Mouse (Mus musculus) olfactory bulb, adult 2 months (tissue): ENCODE data around the gene Tex21. TPM values are rescaled to one million over a fixed set of nuclear protein-coding genes. Genes with fewer than 3 reads are reported as not detected.
A peak's percentile ranks its signal among the peaks of the same experiment; 100 is the strongest.

ENCODE experiments used
- H3K27ac ChIP-seq: fragments of 200-500 bp; 2 replicates; pipeline ENCODE4 v1.5.1; 2012; ENCODE audit warnings: low read depth, low read length; ENCODE audit not compliant: insufficient read depth
- H3K4me1 ChIP-seq: fragments of 200-500 bp; 2 replicates; pipeline ENCODE4 v1.6.1; 2012; ENCODE audit warnings: low read length; ENCODE audit not compliant: control insufficient read depth, insufficient read depth
- H3K4me3 ChIP-seq: fragments of 200-500 bp; 2 replicates; pipeline ENCODE4 v1.5.1; 2012; ENCODE audit warnings: mild to moderate bottlenecking, low read depth, low read length, moderate library complexity; ENCODE audit not compliant: insufficient read depth
- CTCF ChIP-seq: fragments of 200-500 bp; IDR thresholded peaks from 2 replicates; pipeline ENCODE4 v1.5.1; 2012; ENCODE audit warnings: low read depth, mild to moderate bottlenecking, low read length, moderate library complexity; ENCODE audit not compliant: insufficient read depth
- POLR2A ChIP-seq: fragments of 200-500 bp; IDR thresholded peaks from 2 replicates; pipeline ENCODE4 v1.6.1; 2012; ENCODE audit warnings: mild to moderate bottlenecking, low read depth, low read length, moderate library complexity; ENCODE audit not compliant: insufficient read depth
- WGBS: fragments of 180-500 bp; shearing (Covaris S2); methylation state at CpG from one replicate; pipeline ENCODE4 v1.1.7; 2018; 5-methylcytosine and 5-hydroxymethylcytosine counted together
- polyA plus RNA-seq: library from polyadenylated mRNA; stranded (reverse); fragments of >200 nt; gene quantifications from 2 replicates; pipeline ENCODE4 v1.2.4, GENCODE M21; 2012; ENCODE audit warnings: low replicate concordance; ENCODE audit not compliant: missing spikeins, insufficient read depth, insufficient read length

The Tex21 gene
- polyA plus RNA-seq, 1 experiment, result not detected

DNA sequence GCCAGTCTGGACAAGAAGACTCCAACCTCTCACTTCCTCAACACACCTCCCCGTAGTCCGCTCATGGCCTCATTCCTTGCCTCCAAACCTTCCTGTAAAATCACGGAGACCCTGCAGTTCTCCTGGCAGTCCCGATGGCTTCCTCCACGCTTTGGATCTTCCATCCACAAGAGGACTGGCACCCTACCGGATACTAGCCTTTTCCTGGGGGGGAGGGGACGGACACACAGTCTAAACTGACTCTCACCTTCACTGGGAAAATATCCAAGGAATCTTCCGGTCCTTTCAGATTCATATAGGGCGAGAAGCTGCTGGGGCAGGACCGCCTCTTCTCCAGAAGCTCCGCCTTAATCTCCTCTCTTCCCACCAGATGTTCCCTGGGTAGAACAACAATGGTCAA, 29.8 kb downstream of the Tex21 start:
- WGBS, result 78% methylated on average over 11 of the region's 11 CpGs
- H3K27ac ChIP-seq, result no peak overlapping the region
- no peak overlapping the region for H3K4me3 ChIP-seq
- H3K4me1 ChIP-seq, result no peaks in the 10 kb centered on the region
- no peak for TF ChIP-seq CTCF
- TF ChIP-seq POLR2A, result no peak

DNA sequence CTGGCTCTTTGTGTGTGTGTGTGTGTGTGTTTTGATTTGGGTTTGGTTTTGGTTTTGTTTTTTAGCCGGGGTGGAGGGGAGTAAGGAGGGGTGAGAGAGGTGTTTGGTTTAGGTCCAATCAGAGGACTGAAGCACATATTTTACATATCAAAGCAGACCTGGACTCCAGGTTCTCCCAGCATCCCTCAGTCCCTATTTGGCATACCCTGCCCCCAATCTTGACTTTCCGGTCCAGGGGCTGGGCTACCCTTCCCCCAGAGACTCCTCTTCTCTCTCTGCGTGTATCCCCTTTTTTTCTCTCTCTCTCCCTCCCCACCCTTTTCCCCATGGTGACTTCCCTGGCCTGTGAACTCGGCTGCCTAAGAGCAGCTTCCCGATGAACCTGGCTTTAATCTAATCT, 31.4 kb downstream of the Tex21 start:
- Histone ChIP-seq H3K27ac (no peak overlapping the region), H3K4me1 (no peaks in the 10 kb centered on the region), H3K4me3 (no peak overlapping the region)
- 53% methylated on average over 5 of the region's 5 CpGs for WGBS
- TF ChIP-seq CTCF (no peak), POLR2A (no peak)

DNA sequence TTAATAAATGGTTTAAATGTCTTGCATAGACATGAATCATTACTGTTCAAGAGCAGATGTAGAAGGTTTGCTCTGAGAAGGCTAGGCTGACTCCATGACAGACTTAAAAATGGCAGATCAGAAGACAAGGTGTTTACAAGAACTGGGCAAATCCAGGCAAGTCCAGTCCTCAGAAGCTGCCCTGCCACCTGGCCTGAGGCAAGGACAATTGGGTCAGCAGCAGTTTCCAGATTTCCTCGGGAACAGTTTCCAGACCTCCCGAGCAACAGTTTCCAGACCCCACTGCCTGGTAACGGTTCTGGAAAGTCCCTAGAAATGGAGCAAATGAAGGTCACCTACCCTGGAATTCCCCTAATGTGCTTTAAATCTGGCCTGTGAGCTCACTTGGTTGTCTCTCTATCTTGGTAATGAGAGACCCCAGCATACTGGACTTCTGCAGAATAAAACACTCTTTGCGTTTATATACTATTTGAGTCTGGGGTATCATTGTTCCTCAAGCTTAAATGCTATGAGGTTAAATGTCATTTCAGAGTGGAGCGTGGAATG, 37.0 kb downstream of the Tex21 start:
- Histone ChIP-seq H3K27ac (no peak overlapping the region), H3K4me3 (no peak overlapping the region), H3K4me1 (no peaks in the 10 kb centered on the region)
- TF ChIP-seq POLR2A (no peak), CTCF (no peak)
- 92% methylated on average over 5 of the region's 5 CpGs for WGBS

- Histone ChIP-seq H3K4me1 (peaks cover 2% of the 10 kb centered on the region), H3K4me3 (no peak overlapping the region), H3K27ac (no peak overlapping the region)
- 85% methylated on average over 4 of the region's 4 CpGs for WGBS
- no peak for TF ChIP-seq POLR2A
- TF ChIP-seq CTCF, result no peak
Measured at GRCm38 (mm10) chr12:76200326-76200725, 46.2 kb downstream of the Tex21 start.

GRCm38 (mm10) chr12:76197071-76197470, 49.5 kb downstream of the Tex21 start:
- Histone ChIP-seq H3K4me3 (no peak overlapping the region), H3K27ac (no peak overlapping the region), H3K4me1 (peaks cover 2% of the 10 kb centered on the region)
- no peak for TF ChIP-seq POLR2A
- WGBS, result 50% methylated on average over 8 of the region's 8 CpGs

DNA sequence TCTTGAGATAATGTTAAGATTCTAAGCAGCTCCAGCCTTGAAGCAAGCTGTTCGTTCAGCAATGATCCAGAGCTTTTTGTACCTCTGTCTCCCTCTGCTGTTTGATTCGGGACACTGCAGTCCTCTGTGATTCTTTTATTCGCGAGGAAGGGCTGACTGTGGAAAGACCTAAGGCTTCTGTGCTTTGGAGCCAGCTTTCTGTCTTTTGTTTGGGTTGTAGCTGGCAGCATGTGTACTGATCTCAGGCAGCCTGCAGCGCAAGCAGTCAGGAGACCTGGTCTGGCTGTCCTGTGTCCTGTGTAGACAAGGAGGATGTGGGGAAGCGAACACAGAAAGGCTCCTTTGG, 49.9 kb downstream of the Tex21 start:
- no peak for TF ChIP-seq POLR2A
- peak; percentile 31; the same call in 1 of the 2 replicates for TF ChIP-seq CTCF
- H3K4me3 ChIP-seq, result no peak overlapping the region
- 7% methylated on average over 6 of the region's 6 CpGs for WGBS
- H3K4me1 ChIP-seq, result peaks cover 2% of the 10 kb centered on the region
- H3K27ac ChIP-seq, result no peak overlapping the region

DNA sequence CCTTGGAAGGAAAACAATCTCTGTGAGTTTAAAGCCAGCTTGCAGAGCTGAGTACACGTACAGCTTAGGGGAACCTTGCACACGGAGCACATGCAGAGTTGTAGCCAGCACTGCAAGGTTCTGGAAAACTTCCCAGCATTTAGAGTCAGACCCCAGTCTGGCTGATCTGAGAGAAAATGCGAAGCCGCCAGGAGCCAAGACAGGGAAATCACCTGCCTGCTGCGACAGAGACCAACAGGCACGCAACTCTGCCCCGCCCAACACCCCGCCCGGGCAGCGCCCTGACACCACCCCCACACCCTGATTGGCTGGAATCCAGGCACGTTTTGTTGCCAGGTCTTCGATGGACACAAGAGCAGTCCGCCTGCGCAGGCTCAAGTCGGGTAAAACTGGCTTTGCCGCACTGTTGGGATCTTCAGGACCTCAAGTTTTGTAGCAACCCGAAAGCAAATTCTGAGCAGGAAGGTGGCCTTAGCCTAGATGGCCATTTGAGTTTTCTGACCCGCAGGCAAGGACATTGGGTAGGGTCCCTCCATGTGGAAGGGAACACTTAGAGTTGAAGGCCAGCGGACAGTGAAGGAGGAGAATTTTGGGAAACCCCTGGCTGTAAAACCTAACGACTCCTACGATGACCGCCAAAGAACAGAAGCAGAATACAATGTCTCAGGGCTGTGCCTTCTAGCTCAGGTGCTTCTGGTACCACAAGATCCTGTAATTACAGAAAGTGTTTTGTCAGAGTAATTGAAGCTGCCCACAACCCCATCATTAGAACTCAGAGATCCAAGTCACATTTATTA, 50.4 kb downstream of the Tex21 start:
- Histone ChIP-seq H3K4me3 (peak overlapping the region; percentile 34), H3K27ac (no peak overlapping the region), H3K4me1 (peaks cover 2% of the 10 kb centered on the region)
- WGBS, result 1% methylated on average over 22 of the region's 22 CpGs
- TF ChIP-seq POLR2A, result no peak
- TF ChIP-seq CTCF, result no peak

- WGBS, result 39% methylated on average over 3 of the region's 3 CpGs
- H3K4me3 ChIP-seq, result no peak overlapping the region
- no peak for TF ChIP-seq POLR2A
- no peak overlapping the region for H3K27ac ChIP-seq
- H3K4me1 ChIP-seq, result peaks cover 2% of the 10 kb centered on the region
Measured at GRCm38 (mm10) chr12:76194526-76194925, 52.0 kb downstream of the Tex21 start.

DNA sequence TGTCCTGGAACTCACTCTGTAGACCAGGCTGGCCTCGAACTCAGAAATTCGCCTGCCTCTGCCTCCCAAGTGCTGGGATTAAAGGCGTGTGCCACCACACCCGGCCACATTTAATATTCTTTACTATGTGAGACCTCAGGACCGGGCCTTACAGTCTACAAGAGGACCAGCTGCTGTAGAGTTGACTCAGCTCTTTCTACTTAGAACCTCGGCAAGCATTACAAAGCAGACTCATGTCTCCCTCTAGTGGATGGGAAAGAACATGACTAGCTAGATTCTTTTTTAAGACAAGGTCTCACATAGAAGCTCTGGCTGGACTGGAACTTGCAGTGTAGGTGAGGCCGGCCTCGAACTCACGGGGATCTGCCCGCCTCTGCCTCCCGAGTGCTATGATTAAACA, 55.6 kb downstream of the Tex21 start:
- 50% methylated on average over 11 of the region's 11 CpGs for WGBS
- no peaks in the 10 kb centered on the region; the same call in 1 of the 2 replicates for H3K4me1 ChIP-seq
- TF ChIP-seq POLR2A, result no peak
- TF ChIP-seq CTCF, result no peak
- H3K27ac ChIP-seq, result no peak overlapping the region
- H3K4me3 ChIP-seq, result no peak overlapping the region

DNA sequence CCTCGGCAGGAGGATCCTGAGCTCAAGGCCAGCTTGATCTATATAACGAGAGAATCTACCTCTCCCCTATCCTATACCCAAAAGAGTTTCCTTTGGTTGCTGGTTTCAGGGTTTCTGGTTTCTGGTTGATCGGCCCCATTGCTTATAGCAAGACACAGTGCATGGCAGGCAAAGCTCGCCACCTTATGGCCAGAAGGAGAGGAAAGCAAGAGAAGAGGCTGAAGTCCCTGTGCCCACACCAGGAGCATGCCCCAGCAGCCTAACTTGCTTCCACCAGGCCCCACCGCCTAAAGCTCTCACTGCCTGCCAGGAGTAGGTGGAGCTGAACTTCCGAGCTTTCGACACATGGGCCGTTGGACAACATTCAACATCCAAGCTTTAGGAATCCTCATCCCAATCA, 58.7 kb downstream of the Tex21 start:
- WGBS, result 40% methylated on average over 8 of the region's 8 CpGs

More for the DNA sequence above, 58.7 kb downstream of the Tex21 start:
- Histone ChIP-seq H3K4me1 (no peaks in the 10 kb centered on the region), H3K4me3 (no peak overlapping the region), H3K27ac (no peak overlapping the region)
- TF ChIP-seq POLR2A (no peak), CTCF (peak; percentile 32; the same call in 1 of the 2 replicates)
